Mouse (Mus musculus): ENCODE measurements at regions not wholly inside any gene's neighbourhood (a gene's known extent, or its start where the extent isn't known, plus 50 kb on each side); places are given as distances from the start of the nearest gene placed in this dataset.

GRCm38 (mm10) chr15:97188545-97188944 lies 58.4 kb upstream of the Pced1b start:
- no peak for DNase-seq

GRCm38 (mm10) chr15:97187831-97188230 lies 59.1 kb upstream of the Pced1b start:
- no peak for DNase-seq

DNA sequence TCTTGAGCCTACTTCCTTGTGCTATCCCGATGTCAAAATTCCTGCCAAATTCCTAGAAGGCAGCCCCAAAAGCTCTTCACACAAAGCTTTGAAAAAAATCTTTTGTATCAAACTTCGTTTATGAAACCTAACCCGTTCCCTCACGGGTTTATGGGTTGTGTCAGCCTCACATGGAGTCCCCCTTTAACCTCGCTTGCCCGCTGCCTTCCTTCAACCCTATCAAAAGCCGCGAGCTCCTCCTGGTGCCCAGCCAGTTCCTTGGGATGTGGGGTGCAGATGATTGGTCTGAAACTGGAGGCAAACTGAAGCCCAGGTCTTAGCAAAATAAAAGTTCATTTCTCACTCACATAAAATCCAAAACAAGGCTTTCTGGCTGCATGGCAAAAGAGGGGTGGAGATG lies 60.9 kb upstream of the Pced1b start:
- no peak for DNase-seq

- DNase-seq, result no peak
Observed at GRCm38 (mm10) chr15:97182617-97183038, 64.3 kb upstream of the Pced1b start.

- DNase-seq, result no peak
Observed at GRCm38 (mm10) chr15:97180970-97181669, 65.8 kb upstream of the Pced1b start.

DNA sequence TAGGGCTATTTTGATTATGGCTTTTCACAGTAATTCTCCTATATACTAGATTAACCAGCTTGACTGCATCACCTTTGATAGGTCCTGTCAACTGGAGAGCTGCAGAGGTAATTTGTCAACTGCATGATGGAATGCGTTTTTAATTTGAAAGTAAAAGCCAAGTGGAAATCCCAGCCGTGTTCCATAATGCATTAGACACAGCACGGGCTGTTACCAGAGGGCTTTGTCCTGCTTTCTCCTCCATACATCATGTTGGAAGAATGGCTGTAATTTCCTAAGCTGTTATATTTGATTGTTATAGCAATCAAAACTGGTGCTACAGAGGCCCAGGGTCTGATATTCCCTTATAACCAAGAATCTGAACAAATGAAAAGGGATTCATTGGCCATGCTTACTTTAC lies 68.6 kb upstream of the Pced1b start:
- DNase-seq, result no peak

DNA sequence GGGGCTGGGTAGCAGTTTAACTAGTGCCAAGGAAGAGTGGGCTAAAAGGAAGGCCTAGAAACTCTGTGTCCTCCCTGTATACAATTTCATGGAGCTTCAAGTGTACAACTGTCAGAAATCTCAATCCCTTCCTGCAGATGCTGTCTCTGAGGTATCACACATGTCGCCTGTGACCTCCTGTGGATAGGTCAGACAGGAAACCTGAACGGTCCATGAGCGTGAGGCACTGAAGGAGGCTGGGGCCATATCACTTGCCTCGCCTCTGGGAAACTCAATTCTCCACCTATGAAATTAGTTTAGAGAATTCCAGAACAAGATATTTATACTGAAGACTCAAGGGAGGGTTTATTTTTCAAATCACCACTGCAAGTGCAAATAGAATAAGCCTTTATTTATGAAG lies 69.1 kb upstream of the Pced1b start:
- DNase-seq, result no peak

GRCm38 (mm10) chr15:97174989-97175388 lies 71.9 kb upstream of the Pced1b start:
- peak; percentile 12 to 27 for DNase-seq

GRCm38 (mm10) chr15:97173233-97173632 lies 73.7 kb upstream of the Pced1b start:
- no peak for DNase-seq

DNA sequence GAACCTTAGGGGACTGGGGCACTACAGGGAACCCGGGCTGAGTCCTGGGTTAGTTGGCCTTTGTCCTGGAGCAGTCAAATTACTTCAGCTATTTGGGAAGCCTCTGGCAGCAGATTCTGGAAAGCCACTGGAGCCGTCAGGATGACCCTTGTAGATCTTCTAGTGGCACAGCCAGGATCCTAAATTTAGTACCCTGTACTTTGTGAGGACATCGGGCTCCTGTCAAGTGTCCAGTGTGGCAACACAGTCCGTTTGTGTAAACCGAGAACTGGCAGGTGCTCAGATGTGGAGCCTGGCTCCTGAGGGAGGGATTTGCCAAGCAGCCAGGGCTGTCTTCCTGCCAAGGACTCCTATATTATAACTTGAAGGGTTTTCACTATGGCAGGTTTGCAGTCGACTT lies 76.8 kb upstream of the Pced1b start:
- no peak for DNase-seq

- DNase-seq, result no peak
Observed at GRCm38 (mm10) chr15:97169381-97169780, 77.5 kb upstream of the Pced1b start.

GRCm38 (mm10) chr15:97167116-97167515 lies 79.8 kb upstream of the Pced1b start:
- DNase-seq, result no peak

DNA sequence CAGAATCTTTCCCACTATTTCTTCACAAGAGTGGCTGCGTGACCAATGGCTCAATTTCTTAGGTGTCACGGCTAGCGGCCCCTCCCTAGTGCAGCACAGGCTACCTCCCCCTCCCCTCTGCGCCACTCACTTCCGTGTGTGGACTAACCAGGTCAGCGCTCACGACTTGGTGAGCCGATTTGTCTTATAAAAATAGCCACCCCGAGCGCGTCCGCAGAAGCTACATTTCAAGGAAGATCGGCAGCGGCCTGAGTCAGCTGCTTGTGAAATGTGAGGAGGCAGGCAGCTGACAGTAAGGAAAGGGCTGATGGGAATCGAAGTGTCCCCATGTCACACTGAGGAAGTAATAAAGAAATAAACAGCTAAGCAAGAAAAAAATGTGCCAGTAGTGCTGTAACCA lies 82.3 kb upstream of the Pced1b start:
- DNase-seq, result no peak

GRCm38 (mm10) chr15:97163971-97164370 lies 82.9 kb upstream of the Pced1b start:
- no peak for DNase-seq

DNA sequence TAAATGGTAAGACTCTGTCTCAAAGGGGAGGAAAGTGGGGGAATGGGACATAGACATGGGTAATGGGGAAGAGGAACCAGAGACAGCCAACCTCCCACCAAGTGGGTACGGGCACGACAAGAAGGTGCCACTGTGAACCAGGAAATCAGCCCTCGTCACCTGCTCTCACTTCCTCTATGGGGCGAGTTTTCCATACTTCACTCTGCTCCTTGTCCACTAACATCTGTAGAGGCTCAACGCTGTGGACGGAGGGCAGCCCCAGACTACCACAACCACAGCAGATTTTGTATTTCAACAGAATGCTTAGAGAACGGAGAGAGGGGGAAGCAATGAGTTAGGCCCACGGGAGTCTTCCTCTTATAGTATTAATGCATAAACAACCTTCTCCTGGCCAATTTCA lies 83.8 kb upstream of the Pced1b start:
- no peak for DNase-seq

GRCm38 (mm10) chr15:97162305-97162704 lies 84.6 kb upstream of the Pced1b start:
- DNase-seq, result no peak

DNA sequence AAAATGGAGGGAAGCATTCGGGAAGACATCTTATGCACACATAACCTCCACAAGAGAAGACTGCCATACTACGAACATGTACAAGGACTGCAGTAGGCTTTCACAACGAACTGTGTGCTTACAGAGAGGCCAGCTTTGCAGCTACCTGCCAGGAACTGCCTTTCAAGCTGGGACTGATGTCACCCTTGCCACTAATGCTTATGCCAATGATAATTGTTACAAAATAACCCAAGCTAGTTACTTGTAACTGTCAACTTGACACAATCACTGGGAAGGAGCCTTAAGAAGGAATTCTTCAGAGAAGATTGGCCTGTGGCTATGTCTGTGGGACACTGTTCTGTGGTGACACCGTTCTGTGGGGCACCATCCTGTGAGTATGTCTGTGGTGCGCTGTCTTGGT lies 85.4 kb upstream of the Pced1b start:
- no peak for DNase-seq

GRCm38 (mm10) chr15:97152354-97152753 lies 94.6 kb upstream of the Pced1b start:
- DNase-seq, result no peak

DNA sequence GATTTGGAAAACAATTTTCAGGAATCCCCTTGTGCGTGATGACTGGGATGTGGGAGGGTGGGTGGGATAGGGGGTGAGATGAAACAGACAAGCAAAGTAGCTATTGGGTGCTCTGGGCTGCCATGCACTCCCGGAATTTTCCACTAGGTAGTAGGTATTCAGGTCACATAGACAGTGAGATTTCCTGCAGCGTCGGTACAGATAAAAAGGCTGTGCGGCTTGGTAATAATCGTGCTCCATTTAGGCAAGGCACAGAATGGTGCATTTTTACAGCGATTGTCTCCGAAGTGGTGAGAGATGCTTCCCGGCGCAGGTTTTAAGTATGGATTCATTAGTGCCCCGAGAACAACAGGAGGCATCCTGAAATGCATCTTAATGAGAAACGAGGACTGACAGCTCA lies 95.1 kb upstream of the Pced1b start:
- DNase-seq, result no peak

- DNase-seq, result no peak
Observed at GRCm38 (mm10) chr15:97150983-97151735, 95.4 kb upstream of the Slc38a4 start.

- DNase-seq, result no peak
Observed at GRCm38 (mm10) chr15:97141958-97142357, 86.2 kb upstream of the Slc38a4 start.

- DNase-seq, result no peak
Observed at GRCm38 (mm10) chr15:97138265-97138664, 82.5 kb upstream of the Slc38a4 start.

DNA sequence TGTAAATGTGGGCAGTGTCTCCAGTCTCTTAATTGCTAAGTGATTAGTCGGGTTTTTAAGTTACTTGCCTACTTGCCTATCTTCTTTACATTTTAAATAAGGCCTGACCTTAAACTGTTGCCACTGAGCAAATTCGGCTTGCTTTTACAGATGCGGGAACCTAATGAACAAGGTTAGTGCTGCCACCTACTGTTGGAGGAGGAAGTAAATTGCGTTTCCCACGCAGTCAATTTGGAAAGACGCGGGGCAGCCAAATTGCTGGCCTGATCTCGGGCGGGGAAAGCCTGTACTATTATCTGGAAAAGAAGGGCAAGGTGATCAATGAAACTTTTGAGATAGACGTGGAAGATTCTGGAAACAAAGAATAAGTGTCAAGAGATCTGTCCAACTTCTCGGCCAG lies 79.5 kb upstream of the Slc38a4 start:
- peak; percentile 17 to 45 for DNase-seq

GRCm38 (mm10) chr15:97127771-97128170 lies 72.0 kb upstream of the Slc38a4 start:
- no peak for DNase-seq

Measured in kidney, adult 8-10 months (tissue).